Mouse (Mus musculus): ENCODE results near the gene Acox1. TPM values are rescaled to one million over a fixed set of nuclear protein-coding genes. Genes with fewer than 3 reads are reported as not detected.

The Acox1 gene
- polyA plus RNA-seq, 1 experiment from 2014 or later = 67.5 TPM

- peak overlapping the region; percentile 60 for H3K4me3 ChIP-seq (replicated peaks; ENCODE audit: low read length)
- peaks cover 22% of the 10 kb centered on the region for H3K4me1 ChIP-seq (replicated peaks; ENCODE audit: control insufficient read depth, insufficient read depth, low read length)
- ATAC-seq (ENCODE audit: low FRiP score) = no peak
- 24% methylated on average over 13 of the region's 13 CpGs for WGBS
- peaks cover 21% of the 10 kb centered on the region for H3K36me3 ChIP-seq (replicated peaks; ENCODE audit: control insufficient read depth, insufficient read depth)
- H3K4me2 ChIP-seq (replicated peaks) = peak overlapping the region; percentile 78
- no peaks in the 10 kb centered on the region for H3K27me3 ChIP-seq (ENCODE audit: control insufficient read depth, insufficient read depth, low read length)
- H3K27ac ChIP-seq = peak overlapping the region; percentile 97
- peak overlapping the region; percentile 79 for H3K9ac ChIP-seq
- H3K9me3 ChIP-seq (ENCODE audit: control insufficient read depth, low read length) = no peaks in the 10 kb centered on the region
- DNase-seq (ENCODE audit: low spot score) = no peak
Measured at GRCm38 (mm10) chr11:116198132-116198531, 713 bp downstream of the Acox1 start.

GRCm38 (mm10) chr11:116197584-116197906 is 1.3 kb downstream of the Acox1 start:
- Histone ChIP-seq H3K27me3 (ENCODE audit: control insufficient read depth, insufficient read depth, low read length) (no peaks in the 10 kb centered on the region), H3K4me1 (replicated peaks; ENCODE audit: control insufficient read depth, insufficient read depth, low read length) (peaks cover 22% of the 10 kb centered on the region), H3K36me3 (replicated peaks; ENCODE audit: control insufficient read depth, insufficient read depth) (peaks cover 21% of the 10 kb centered on the region), H3K4me2 (replicated peaks) (peak overlapping the region; percentile 78), H3K9me3 (ENCODE audit: control insufficient read depth, low read length) (no peaks in the 10 kb centered on the region), H3K9ac (no peak overlapping the region), H3K27ac (no peak overlapping the region), H3K4me3 (replicated peaks; ENCODE audit: low read length) (peak overlapping the region; percentile 60)
- ATAC-seq (ENCODE audit: low FRiP score) (no peak), DNase-seq (ENCODE audit: low spot score) (no peak)
- 90% methylated on average over 6 of the region's 6 CpGs for WGBS

- Histone ChIP-seq H3K4me3 (replicated peaks; ENCODE audit: low read length) (no peak overlapping the region), H3K9me3 (ENCODE audit: control insufficient read depth, low read length) (no peaks in the 10 kb centered on the region), H3K27ac (no peak overlapping the region), H3K27me3 (ENCODE audit: control insufficient read depth, insufficient read depth, low read length) (no peaks in the 10 kb centered on the region), H3K9ac (no peak overlapping the region), H3K4me2 (replicated peaks) (peak overlapping the region; percentile 78), H3K36me3 (replicated peaks; ENCODE audit: control insufficient read depth, insufficient read depth) (peaks cover 21% of the 10 kb centered on the region), H3K4me1 (replicated peaks; ENCODE audit: control insufficient read depth, insufficient read depth, low read length) (peaks cover 22% of the 10 kb centered on the region)
- WGBS = 95% methylated on average over 18 of the region's 18 CpGs
- DNase-seq (ENCODE audit: low spot score) (no peak), ATAC-seq (ENCODE audit: low FRiP score) (no peak)
Measured at GRCm38 (mm10) chr11:116196866-116197583, 1.8 kb downstream of the Acox1 start.

- Histone ChIP-seq H3K9ac (no peak overlapping the region), H3K4me1 (replicated peaks; ENCODE audit: control insufficient read depth, insufficient read depth, low read length) (peaks cover 22% of the 10 kb centered on the region), H3K27ac (no peak overlapping the region), H3K36me3 (replicated peaks; ENCODE audit: control insufficient read depth, insufficient read depth) (peaks cover 23% of the 10 kb centered on the region), H3K4me2 (replicated peaks) (no peak overlapping the region), H3K4me3 (replicated peaks; ENCODE audit: low read length) (no peak overlapping the region), H3K27me3 (ENCODE audit: control insufficient read depth, insufficient read depth, low read length) (no peaks in the 10 kb centered on the region), H3K9me3 (ENCODE audit: control insufficient read depth, low read length) (no peaks in the 10 kb centered on the region)
- WGBS = 97% methylated on average over 3 of the region's 3 CpGs
- DNase-seq (ENCODE audit: low spot score) (no peak), ATAC-seq (ENCODE audit: low FRiP score) (no peak)
Measured at GRCm38 (mm10) chr11:116196336-116196735, 2.5 kb downstream of the Acox1 start.

GRCm38 (mm10) chr11:116195252-116195651 is 3.6 kb downstream of the Acox1 start:
- no peak overlapping the region for H3K9ac ChIP-seq
- no peak overlapping the region for H3K4me3 ChIP-seq (replicated peaks; ENCODE audit: low read length)
- DNase-seq (ENCODE audit: low spot score) = no peak
- no peaks in the 10 kb centered on the region for H3K9me3 ChIP-seq (ENCODE audit: control insufficient read depth, low read length)
- peaks cover 33% of the 10 kb centered on the region for H3K36me3 ChIP-seq (replicated peaks; ENCODE audit: control insufficient read depth, insufficient read depth)
- no peak overlapping the region for H3K4me2 ChIP-seq (replicated peaks)
- H3K27me3 ChIP-seq (ENCODE audit: control insufficient read depth, insufficient read depth, low read length) = no peaks in the 10 kb centered on the region
- no peak overlapping the region for H3K27ac ChIP-seq
- 87% methylated on average over 5 of the region's 5 CpGs for WGBS
- ATAC-seq (ENCODE audit: low FRiP score) = no peak
- H3K4me1 ChIP-seq (replicated peaks; ENCODE audit: control insufficient read depth, insufficient read depth, low read length) = peaks cover 22% of the 10 kb centered on the region

- no peak overlapping the region for H3K4me3 ChIP-seq (replicated peaks; ENCODE audit: low read length)
- peaks cover 18% of the 10 kb centered on the region for H3K4me1 ChIP-seq (replicated peaks; ENCODE audit: control insufficient read depth, insufficient read depth, low read length)
- H3K4me2 ChIP-seq (replicated peaks) = no peak overlapping the region
- WGBS = 94% methylated on average over 8 of the region's 8 CpGs
- ATAC-seq (ENCODE audit: low FRiP score) (no peak), DNase-seq (ENCODE audit: low spot score) (no peak)
- peaks cover 38% of the 10 kb centered on the region for H3K36me3 ChIP-seq (replicated peaks; ENCODE audit: control insufficient read depth, insufficient read depth)
- H3K27me3 ChIP-seq (ENCODE audit: control insufficient read depth, insufficient read depth, low read length) = no peaks in the 10 kb centered on the region
- no peak overlapping the region for H3K9ac ChIP-seq
- no peak overlapping the region for H3K27ac ChIP-seq
- H3K9me3 ChIP-seq (ENCODE audit: control insufficient read depth, low read length) = no peaks in the 10 kb centered on the region
Measured at GRCm38 (mm10) chr11:116194619-116195018, 4.2 kb downstream of the Acox1 start.

- Histone ChIP-seq H3K27me3 (ENCODE audit: control insufficient read depth, insufficient read depth, low read length) (no peaks in the 10 kb centered on the region), H3K4me2 (replicated peaks) (no peak overlapping the region), H3K9ac (no peak overlapping the region), H3K4me1 (replicated peaks; ENCODE audit: control insufficient read depth, insufficient read depth, low read length) (no peaks in the 10 kb centered on the region; the same call in 1 of the 2 replicates), H3K9me3 (ENCODE audit: control insufficient read depth, low read length) (no peaks in the 10 kb centered on the region), H3K36me3 (replicated peaks; ENCODE audit: control insufficient read depth, insufficient read depth) (peaks cover 88% of the 10 kb centered on the region), H3K27ac (peak overlapping the region; percentile 44), H3K4me3 (replicated peaks; ENCODE audit: low read length) (no peak overlapping the region)
- 27% methylated on average over 11 of the region's 11 CpGs for WGBS
- no peak for DNase-seq (ENCODE audit: low spot score)
- ATAC-seq (ENCODE audit: low FRiP score) = no peak
Measured at GRCm38 (mm10) chr11:116187226-116187930, 11.5 kb downstream of the Acox1 start.

- Histone ChIP-seq H3K4me3 (replicated peaks; ENCODE audit: low read length) (no peak overlapping the region), H3K36me3 (replicated peaks; ENCODE audit: control insufficient read depth, insufficient read depth) (peaks cover 97% of the 10 kb centered on the region), H3K9me3 (ENCODE audit: control insufficient read depth, low read length) (no peaks in the 10 kb centered on the region), H3K9ac (no peak overlapping the region), H3K4me2 (replicated peaks) (no peak overlapping the region), H3K27ac (no peak overlapping the region; the same call in 1 of the 2 replicates), H3K4me1 (replicated peaks; ENCODE audit: control insufficient read depth, insufficient read depth, low read length) (no peaks in the 10 kb centered on the region; the same call in 1 of the 2 replicates), H3K27me3 (ENCODE audit: control insufficient read depth, insufficient read depth, low read length) (no peaks in the 10 kb centered on the region)
- WGBS = 90% methylated on average over 11 of the region's 11 CpGs
- ATAC-seq (ENCODE audit: low FRiP score) = no peak
- DNase-seq (ENCODE audit: low spot score) = no peak
Measured at GRCm38 (mm10) chr11:116186360-116186759, 12.5 kb downstream of the Acox1 start.

GRCm38 (mm10) chr11:116185836-116186235 is 13.0 kb downstream of the Acox1 start:
- no peak overlapping the region for H3K9ac ChIP-seq
- no peak overlapping the region for H3K27ac ChIP-seq
- H3K36me3 ChIP-seq (replicated peaks; ENCODE audit: control insufficient read depth, insufficient read depth) = peaks cover 95% of the 10 kb centered on the region
- no peak overlapping the region for H3K4me3 ChIP-seq (replicated peaks; ENCODE audit: low read length)
- 82% methylated on average over 3 of the region's 3 CpGs for WGBS
- no peak overlapping the region for H3K4me2 ChIP-seq (replicated peaks)
- DNase-seq (ENCODE audit: low spot score) (no peak), ATAC-seq (ENCODE audit: low FRiP score) (no peak)
- no peaks in the 10 kb centered on the region for H3K27me3 ChIP-seq (ENCODE audit: control insufficient read depth, insufficient read depth, low read length)
- H3K9me3 ChIP-seq (ENCODE audit: control insufficient read depth, low read length) = no peaks in the 10 kb centered on the region
- no peaks in the 10 kb centered on the region; the same call in 1 of the 2 replicates for H3K4me1 ChIP-seq (replicated peaks; ENCODE audit: control insufficient read depth, insufficient read depth, low read length)
